Mouse (Mus musculus): Measurements from ENCODE around the gene Gm10959.

- TF ChIP-seq POLR2A (IDR thresholded peaks at IDR 0.05; ENCODE audit: borderline replicate concordance, extremely low read depth, low read depth, low read length) (no peak), CTCF (IDR thresholded peaks at IDR 0.05; ENCODE audit: insufficient read depth, low read length) (no peak)
Measured at GRCm38 (mm10) chr3:122877543-122877942, 41.6 kb downstream of the Gm10959 start.

All from lung, adult 2 months (tissue).